Mouse (Mus musculus): ENCODE data around the gene Bicc1.

GRCm38 (mm10) chr10:70878046-70878445 lies 281.5 kb downstream of the Bicc1 start:
- TF ChIP-seq POLR2A (IDR thresholded peaks at IDR 0.05; ENCODE audit: borderline replicate concordance, control insufficient read depth, low read depth, low read length) (no peak), CTCF (IDR thresholded peaks at IDR 0.05; ENCODE audit: control insufficient read depth, insufficient read depth, low read length) (no peak)
